Mouse (Mus musculus) spleen, adult 2 months (tissue): ENCODE data around the gene Myo15b. TPM values are rescaled to one million over a fixed set of nuclear protein-coding genes. Genes with fewer than 3 reads are reported as not detected.

Experiments used
- DNase-seq, 2 experiments: peaks; one replicate each; pipeline versions ENCODE4 v3.0.0 to v3.0.0-alpha.2; 2012 to 2021; ENCODE audit warnings: low spot score in 2 of 2, low read depth in 1 of 2
- H3K27ac ChIP-seq: fragments of 200-500 bp; 2 replicates; pipeline ENCODE4 v1.5.1; 2012; ENCODE audit warnings: low read length, inconsistent platforms; ENCODE audit not compliant: insufficient read depth
- H3K27me3 ChIP-seq: fragments of 200-500 bp; 2 replicates; pipeline ENCODE4 v1.6.1; 2012; ENCODE audit warnings: mild to moderate bottlenecking, moderate library complexity, low read length, inconsistent platforms; ENCODE audit not compliant: control insufficient read depth, insufficient read depth
- H3K36me3 ChIP-seq: fragments of 200-500 bp; 2 replicates; pipeline ENCODE4 v1.6.1; 2012; ENCODE audit warnings: mild to moderate bottlenecking, low read length, inconsistent platforms; ENCODE audit not compliant: control insufficient read depth, insufficient read depth
- H3K4me1 ChIP-seq: fragments of 200-500 bp; 2 replicates; pipeline ENCODE4 v1.6.1; 2011; ENCODE audit warnings: inconsistent platforms; ENCODE audit not compliant: control insufficient read depth, insufficient read depth, insufficient read length
- H3K4me3 ChIP-seq: fragments of 200-500 bp; 2 replicates; pipeline ENCODE4 v1.5.1; 2011; ENCODE audit warnings: mild to moderate bottlenecking, inconsistent platforms; ENCODE audit not compliant: insufficient read depth, insufficient read length; ENCODE audit errors: extremely low read depth
- CTCF ChIP-seq: fragments of 200-500 bp; IDR thresholded peaks from 2 replicates; pipeline ENCODE4 v1.5.1; 2011; ENCODE audit warnings: mild to moderate bottlenecking, inconsistent platforms; ENCODE audit not compliant: insufficient read depth, insufficient read length, insufficient replicate concordance; ENCODE audit errors: extremely low read depth
- POLR2A ChIP-seq: fragments of 200-500 bp; IDR thresholded peaks from 2 replicates; pipeline ENCODE4 v1.6.1; 2011; ENCODE audit warnings: low read depth, low read length, inconsistent platforms
- WGBS: fragments of 180-500 bp; shearing (Covaris S2); methylation state at CpG from one replicate; pipeline ENCODE4 v1.1.7; 2018; 5-methylcytosine and 5-hydroxymethylcytosine counted together
- polyA plus RNA-seq: library from polyadenylated mRNA; depleted of rRNA; stranded (reverse); fragments of >200 nt; gene quantifications from 2 replicates; pipeline ENCODE4 v1.2.3, GENCODE M21; 2012

Gene Myo15b
- polyA plus RNA-seq, 1 experiment: 1.6 TPM

- no peak overlapping the region for H3K4me3 ChIP-seq
- TF ChIP-seq POLR2A (no peak), CTCF (no peak)
- no peaks in the 10 kb centered on the region for H3K36me3 ChIP-seq
- no peak overlapping the region for H3K27ac ChIP-seq
- no peaks in the 10 kb centered on the region; the same call in 1 of the 2 replicates for H3K4me1 ChIP-seq
- no peak for DNase-seq
- no peaks in the 10 kb centered on the region for H3K27me3 ChIP-seq
- 92% methylated on average over 25 of the region's 25 CpGs for WGBS
Observed at GRCm38 (mm10) chr11:115830550-115831325, 27.5 kb upstream of the Myo15b start.

GRCm38 (mm10) chr11:115831518-115831917 lies 26.7 kb upstream of the Myo15b start:
- no peaks in the 10 kb centered on the region; the same call in 1 of the 2 replicates for H3K4me1 ChIP-seq
- H3K4me3 ChIP-seq: no peak overlapping the region
- H3K36me3 ChIP-seq: no peaks in the 10 kb centered on the region
- no peak for DNase-seq
- TF ChIP-seq POLR2A (no peak), CTCF (no peak)
- no peaks in the 10 kb centered on the region for H3K27me3 ChIP-seq
- no peak overlapping the region for H3K27ac ChIP-seq
- WGBS: 73% methylated on average over 3 of the region's 3 CpGs

- no peak for DNase-seq
- Histone ChIP-seq H3K4me1 (no peaks in the 10 kb centered on the region; the same call in 1 of the 2 replicates), H3K4me3 (no peak overlapping the region), H3K36me3 (no peaks in the 10 kb centered on the region), H3K27me3 (no peaks in the 10 kb centered on the region), H3K27ac (no peak overlapping the region)
- WGBS: 86% methylated on average over 6 of the region's 6 CpGs
- TF ChIP-seq CTCF: no peak
- no peak for TF ChIP-seq POLR2A
Observed at GRCm38 (mm10) chr11:115832064-115832463, 26.1 kb upstream of the Myo15b start.

GRCm38 (mm10) chr11:115832523-115832922 lies 25.7 kb upstream of the Myo15b start:
- TF ChIP-seq CTCF: no peak
- TF ChIP-seq POLR2A: no peak
- no peak for DNase-seq
- Histone ChIP-seq H3K27me3 (no peaks in the 10 kb centered on the region), H3K4me1 (no peaks in the 10 kb centered on the region; the same call in 1 of the 2 replicates), H3K4me3 (no peak overlapping the region), H3K27ac (no peak overlapping the region), H3K36me3 (no peaks in the 10 kb centered on the region)
- WGBS: 91% methylated on average over 8 of the region's 8 CpGs

- no peak for DNase-seq
- no peak for TF ChIP-seq CTCF
- no peak for TF ChIP-seq POLR2A
- 82% methylated on average over 8 of the region's 8 CpGs for WGBS
Observed at GRCm38 (mm10) chr11:115833021-115833513, 25.1 kb upstream of the Myo15b start.

GRCm38 (mm10) chr11:115834033-115834432 lies 24.2 kb upstream of the Myo15b start:
- Histone ChIP-seq H3K27me3 (no peaks in the 10 kb centered on the region), H3K4me1 (no peaks in the 10 kb centered on the region; the same call in 1 of the 2 replicates), H3K36me3 (no peaks in the 10 kb centered on the region), H3K27ac (no peak overlapping the region), H3K4me3 (no peak overlapping the region)
- no peak for TF ChIP-seq POLR2A
- no peak for TF ChIP-seq CTCF
- 85% methylated on average over 6 of the region's 6 CpGs for WGBS
- DNase-seq: no peak

More at GRCm38 (mm10) chr11:115833021-115833513, 25.1 kb upstream of the Myo15b start:
- no peak overlapping the region for H3K4me3 ChIP-seq
- H3K27ac ChIP-seq: no peak overlapping the region
- H3K4me1 ChIP-seq: no peaks in the 10 kb centered on the region; the same call in 1 of the 2 replicates
- H3K36me3 ChIP-seq: no peaks in the 10 kb centered on the region
- no peaks in the 10 kb centered on the region for H3K27me3 ChIP-seq
